Mouse (Mus musculus): ENCODE results near the gene Qars.

Gene Qars

GRCm38 (mm10) chr9:108531496-108531895 is 24.0 kb downstream of the Qars start:
- no peak for DNase-seq (ENCODE audit: low spot score)

DNA sequence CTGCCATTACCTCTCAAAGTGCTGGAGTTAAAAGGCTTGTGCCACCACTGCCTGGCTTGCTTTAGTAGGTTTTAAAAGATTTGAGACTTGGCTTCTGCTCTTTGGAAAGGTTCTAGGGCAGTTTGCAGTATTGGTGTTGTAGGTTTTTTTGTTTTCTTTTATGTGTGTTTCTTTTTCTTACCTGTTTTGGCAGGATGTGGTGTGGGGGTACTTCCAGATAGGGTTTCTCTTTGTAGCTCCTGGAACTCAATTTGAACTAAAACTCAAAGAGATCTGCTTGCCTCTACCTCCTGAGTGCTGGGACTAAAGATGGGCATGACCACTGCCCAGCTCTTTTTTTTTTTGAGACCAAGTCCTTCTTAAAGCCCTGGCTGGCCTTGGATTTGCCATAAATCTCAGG is 33.3 kb downstream of the Qars start:
- no peak for DNase-seq (ENCODE audit: low spot score)

DNA sequence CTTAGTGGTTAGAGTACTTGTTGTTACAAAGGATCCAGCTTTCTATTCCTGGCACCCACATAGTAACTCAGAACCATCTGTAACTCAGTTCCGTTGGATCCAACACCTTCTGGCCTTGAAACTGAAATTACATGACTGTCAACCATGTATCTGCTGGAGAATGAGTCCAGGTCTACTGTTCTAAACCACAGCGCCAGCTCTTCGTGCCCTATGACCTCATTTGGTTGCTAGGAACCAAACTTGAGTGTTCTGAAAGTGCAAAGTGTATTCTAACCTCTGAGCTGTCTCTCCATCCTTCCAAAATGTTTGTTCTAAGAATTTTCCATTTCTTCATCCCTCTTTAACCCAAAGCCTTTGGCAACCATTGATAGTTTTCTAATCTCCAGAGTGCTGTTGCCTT is 38.5 kb downstream of the Qars start:
- DNase-seq (ENCODE audit: low spot score): no peak

GRCm38 (mm10) chr9:108546875-108547274 is 39.4 kb downstream of the Qars start:
- no peak for DNase-seq (ENCODE audit: low spot score)

GRCm38 (mm10) chr9:108559169-108559568 is 51.7 kb downstream of the Qars start:
- DNase-seq (ENCODE audit: low spot score): no peak

- DNase-seq (ENCODE audit: low spot score): peak; percentile 94
Observed at GRCm38 (mm10) chr9:108560227-108560841, 52.8 kb downstream of the Qars start, which contains the start of gene Impdh2. Gene Impdh2 (plus strand): TSS chr9:108560286.

DNA sequence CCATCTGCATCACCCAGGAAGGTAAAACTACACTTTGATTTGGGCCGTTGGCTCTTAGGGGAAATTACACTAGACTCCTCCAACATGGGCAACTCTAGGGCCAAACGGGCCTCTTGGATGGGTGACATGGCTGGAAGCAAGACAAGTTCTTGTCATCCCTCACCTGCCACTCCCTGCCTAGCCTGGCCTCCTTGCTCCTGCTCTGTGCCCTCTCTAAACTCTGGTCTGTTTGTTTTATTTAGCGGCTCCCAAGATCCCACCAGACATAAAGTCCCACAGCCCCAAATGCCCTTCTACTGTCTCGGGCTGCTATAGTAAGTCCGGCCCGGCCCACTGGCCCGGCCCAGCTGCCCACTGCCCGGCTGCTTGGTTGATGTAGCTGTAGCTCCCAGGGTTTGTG is 56.2 kb downstream of the Qars start:
- no peak for DNase-seq (ENCODE audit: low spot score)

- no peak for DNase-seq (ENCODE audit: low spot score)
Observed at GRCm38 (mm10) chr9:108564131-108564530, 56.6 kb downstream of the Qars start.

Data from ovary, postnatal 36 days (tissue).